Mouse (Mus musculus): ENCODE data around the gene Lck. TPM values are rescaled to one million over a fixed set of nuclear protein-coding genes. Genes with fewer than 3 reads are reported as not detected.

The Lck gene
- polyA plus RNA-seq, 1 experiment, result 1.5 TPM

GRCm38 (mm10) chr4:129600233-129601158 lies 27.1 kb upstream of the Lck start, which contains the start of the genes Eif3i and Tmem234:
Gene Eif3i, minus strand, starts transcription at chr4:129600648.
Gene Tmem234, plus strand, starts transcription at chr4:129600668.
- TF ChIP-seq MAX (IDR thresholded peaks at IDR 0.05), result peak; percentile 77
- TF ChIP-seq MYOG (IDR thresholded peaks at IDR 0.05; ENCODE audit: control insufficient read depth, extremely low read depth, insufficient read length), result no peak
- H3ac ChIP-seq (ENCODE audit: control insufficient read depth, insufficient read length, low read depth), result peak within 1 kb of the TSS; percentile 92
- peaks cover 32% of the 10 kb centered on the region for H3K36me3 ChIP-seq (ENCODE audit: control insufficient read depth, insufficient read depth)
- peaks cover 88% of the 10 kb centered on the region for H3K79me2 ChIP-seq (ENCODE audit: control insufficient read depth, insufficient read depth)
- peaks cover 55% of the 10 kb centered on the region for H3K79me3 ChIP-seq (ENCODE audit: low read depth)
- H3K4me3 ChIP-seq (ENCODE audit: insufficient read depth, poor library complexity, severe bottlenecking), result peak within 1 kb of the TSS; percentile 95
- H3K27me3 ChIP-seq (ENCODE audit: control insufficient read depth, insufficient read depth, insufficient read length), result no peaks in the 10 kb centered on the region

GRCm38 (mm10) chr4:129588865-129589264 lies 15.4 kb upstream of the Lck start:
- Histone ChIP-seq H3K4me3 (ENCODE audit: insufficient read depth, poor library complexity, severe bottlenecking) (no peak overlapping the region), H3ac (ENCODE audit: control insufficient read depth, insufficient read length, low read depth) (no peak overlapping the region), H3K79me3 (ENCODE audit: low read depth) (no peaks in the 10 kb centered on the region), H3K79me2 (ENCODE audit: control insufficient read depth, insufficient read depth) (no peaks in the 10 kb centered on the region), H3K27me3 (ENCODE audit: control insufficient read depth, insufficient read depth, insufficient read length) (no peaks in the 10 kb centered on the region), H3K36me3 (ENCODE audit: control insufficient read depth, insufficient read depth) (peaks cover 40% of the 10 kb centered on the region)
- TF ChIP-seq FOSL1 (IDR thresholded peaks at IDR 0.05; ENCODE audit: insufficient read depth, low read length, poor library complexity, severe bottlenecking) (no peak), MYOG (IDR thresholded peaks at IDR 0.05; ENCODE audit: control insufficient read depth, extremely low read depth, insufficient read length) (no peak), CTCF (IDR thresholded peaks at IDR 0.05; ENCODE audit: control insufficient read depth, insufficient read depth, insufficient read length) (no peak), MAX (IDR thresholded peaks at IDR 0.05) (no peak), CEBPB (IDR thresholded peaks at IDR 0.05; ENCODE audit: low read depth) (no peak), USF1 (IDR thresholded peaks at IDR 0.05; ENCODE audit: low read depth) (no peak), MYOD1 (IDR thresholded peaks at IDR 0.05; ENCODE audit: control insufficient read depth, insufficient read length, low read depth) (no peak)

- Histone ChIP-seq H3K4me3 (ENCODE audit: insufficient read depth, poor library complexity, severe bottlenecking) (no peak overlapping the region), H3K27me3 (ENCODE audit: control insufficient read depth, insufficient read depth, insufficient read length) (no peaks in the 10 kb centered on the region), H3K79me2 (ENCODE audit: control insufficient read depth, insufficient read depth) (no peaks in the 10 kb centered on the region), H3K36me3 (ENCODE audit: control insufficient read depth, insufficient read depth) (peaks cover 22% of the 10 kb centered on the region), H3ac (ENCODE audit: control insufficient read depth, insufficient read length, low read depth) (no peak overlapping the region), H3K79me3 (ENCODE audit: low read depth) (no peaks in the 10 kb centered on the region)
- TF ChIP-seq MYOG (IDR thresholded peaks at IDR 0.05; ENCODE audit: control insufficient read depth, extremely low read depth, insufficient read length) (no peak), FOSL1 (IDR thresholded peaks at IDR 0.05; ENCODE audit: insufficient read depth, low read length, poor library complexity, severe bottlenecking) (no peak), USF1 (IDR thresholded peaks at IDR 0.05; ENCODE audit: low read depth) (no peak), MAX (IDR thresholded peaks at IDR 0.05) (no peak)
Measured at GRCm38 (mm10) chr4:129586943-129587342, 13.5 kb upstream of the Lck start.

GRCm38 (mm10) chr4:129585773-129586172 lies 12.3 kb upstream of the Lck start:
- Histone ChIP-seq H3K4me3 (ENCODE audit: insufficient read depth, poor library complexity, severe bottlenecking) (no peak overlapping the region), H3K79me2 (ENCODE audit: control insufficient read depth, insufficient read depth) (no peaks in the 10 kb centered on the region), H3K36me3 (ENCODE audit: control insufficient read depth, insufficient read depth) (peaks cover 11% of the 10 kb centered on the region), H3K27me3 (ENCODE audit: control insufficient read depth, insufficient read depth, insufficient read length) (no peaks in the 10 kb centered on the region), H3K79me3 (ENCODE audit: low read depth) (no peaks in the 10 kb centered on the region), H3ac (ENCODE audit: control insufficient read depth, insufficient read length, low read depth) (no peak overlapping the region)
- no peak for TF ChIP-seq MYOG (IDR thresholded peaks at IDR 0.05; ENCODE audit: control insufficient read depth, extremely low read depth, insufficient read length)
- TF ChIP-seq MAX (IDR thresholded peaks at IDR 0.05), result no peak
- no peak for TF ChIP-seq MYOD1 (IDR thresholded peaks at IDR 0.05; ENCODE audit: control insufficient read depth, insufficient read length, low read depth)
- TF ChIP-seq USF1 (IDR thresholded peaks at IDR 0.05; ENCODE audit: low read depth), result no peak
- TF ChIP-seq CEBPB (IDR thresholded peaks at IDR 0.05; ENCODE audit: low read depth), result no peak
- TF ChIP-seq FOSL1 (IDR thresholded peaks at IDR 0.05; ENCODE audit: insufficient read depth, low read length, poor library complexity, severe bottlenecking), result no peak
- no peak for TF ChIP-seq CTCF (IDR thresholded peaks at IDR 0.05; ENCODE audit: control insufficient read depth, insufficient read depth, insufficient read length)

GRCm38 (mm10) chr4:129584884-129585608 lies 11.6 kb upstream of the Lck start:
- Histone ChIP-seq H3K79me3 (ENCODE audit: low read depth) (no peaks in the 10 kb centered on the region), H3K79me2 (ENCODE audit: control insufficient read depth, insufficient read depth) (no peaks in the 10 kb centered on the region), H3K4me3 (ENCODE audit: insufficient read depth, poor library complexity, severe bottlenecking) (no peak overlapping the region), H3K27me3 (ENCODE audit: control insufficient read depth, insufficient read depth, insufficient read length) (no peaks in the 10 kb centered on the region), H3K36me3 (ENCODE audit: control insufficient read depth, insufficient read depth) (peaks cover 3% of the 10 kb centered on the region), H3ac (ENCODE audit: control insufficient read depth, insufficient read length, low read depth) (no peak overlapping the region)
- TF ChIP-seq MAX (IDR thresholded peaks at IDR 0.05), result no peak
- no peak for TF ChIP-seq MYOD1 (IDR thresholded peaks at IDR 0.05; ENCODE audit: control insufficient read depth, insufficient read length, low read depth)
- no peak for TF ChIP-seq FOSL1 (IDR thresholded peaks at IDR 0.05; ENCODE audit: insufficient read depth, low read length, poor library complexity, severe bottlenecking)
- TF ChIP-seq USF1 (IDR thresholded peaks at IDR 0.05; ENCODE audit: low read depth), result no peak
- no peak for TF ChIP-seq CTCF (IDR thresholded peaks at IDR 0.05; ENCODE audit: control insufficient read depth, insufficient read depth, insufficient read length)
